Mouse (Mus musculus) E14TG2a.4 (cell line): ENCODE data around the gene Timd2.
"Not testable (repeated sequence)": the region's sequence is repeated elsewhere in the genome, so short reads cannot be mapped to it uniquely, and the experiment has no call there.

ENCODE experiments used
- H3K27me3 ChIP-seq: 2 replicates; pipeline ENCODE4 v1.6.1; 2014; ENCODE audit warnings: low read length, control low read depth; ENCODE audit not compliant: insufficient read depth
- H3K36me3 ChIP-seq: 2 replicates; pipeline ENCODE4 v1.6.1; 2014; ENCODE audit warnings: low read length, control low read depth; ENCODE audit not compliant: insufficient read depth
- H3K4me1 ChIP-seq: replicated peaks from 2 replicates; pipeline ENCODE4 v1.6.1; 2014; ENCODE audit warnings: low read depth, low read length, control low read depth
- H3K4me3 ChIP-seq: replicated peaks from 2 replicates; pipeline ENCODE4 v1.5.1; 2014; ENCODE audit warnings: mild to moderate bottlenecking, low read length
- H3K9me3 ChIP-seq: 2 replicates; pipeline ENCODE4 v1.6.1; 2014; ENCODE audit warnings: low read length, control low read depth
- CTCF ChIP-seq: conservative IDR thresholded peaks from 2 replicates; pipeline ENCODE4 v1.5.1; 2014; ENCODE audit warnings: low read length
- NANOG ChIP-seq: IDR thresholded peaks from 2 replicates; pipeline ENCODE4 v1.6.1; 2014; ENCODE audit warnings: borderline replicate concordance, low read length, mixed read lengths
- POU5F1 ChIP-seq: IDR thresholded peaks from 2 replicates; pipeline ENCODE4 v1.6.1; 2014; ENCODE audit warnings: low read length, borderline replicate concordance

Gene Timd2

GRCm38 (mm10) chr11:46734617-46735016 is 27.8 kb upstream of the Timd2 start:
- peaks cover 7% of the 10 kb centered on the region; the same call in 1 of the 2 replicates for H3K4me1 ChIP-seq
- no peak for TF ChIP-seq POU5F1
- no peak for TF ChIP-seq CTCF
- TF ChIP-seq NANOG, result no peak
- H3K27me3 ChIP-seq, result no peaks in the 10 kb centered on the region
- no peaks in the 10 kb centered on the region for H3K9me3 ChIP-seq
- no peak overlapping the region for H3K4me3 ChIP-seq
- H3K36me3 ChIP-seq, result no peaks in the 10 kb centered on the region

DNA sequence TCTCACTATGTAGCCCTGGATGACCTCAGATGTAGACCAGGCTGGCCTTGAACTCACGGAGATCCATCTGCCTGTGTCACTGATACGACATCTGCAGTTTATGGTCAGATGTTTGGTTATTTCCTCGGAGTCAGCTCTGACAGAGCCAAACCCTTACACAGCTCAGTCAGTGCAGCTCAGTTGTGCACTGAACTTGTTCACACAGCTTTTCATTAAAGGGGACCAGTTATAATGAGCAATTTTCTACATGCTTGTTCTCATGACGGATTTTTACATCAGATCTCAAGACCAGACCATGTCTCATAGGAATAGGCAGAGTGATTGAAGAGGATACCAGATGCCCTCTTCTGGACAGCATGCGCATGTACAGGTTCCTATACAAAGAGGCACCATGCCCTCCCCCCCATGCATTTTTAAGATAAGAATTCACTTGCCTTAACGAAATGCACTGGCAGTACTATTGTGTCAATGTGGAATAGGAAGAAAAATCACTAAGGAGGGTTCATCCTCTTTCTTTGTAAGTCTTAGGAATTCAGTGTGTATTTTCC is 26.5 kb upstream of the Timd2 start:
- H3K27me3 ChIP-seq, result no peaks in the 10 kb centered on the region
- no peaks in the 10 kb centered on the region for H3K9me3 ChIP-seq
- peaks cover 7% of the 10 kb centered on the region; the same call in 1 of the 2 replicates for H3K4me1 ChIP-seq
- H3K36me3 ChIP-seq, result no peaks in the 10 kb centered on the region
- TF ChIP-seq CTCF, result peak; percentile 58
- TF ChIP-seq NANOG, result no peak
- TF ChIP-seq POU5F1, result no peak
- H3K4me3 ChIP-seq, result no peak overlapping the region

- H3K9me3 ChIP-seq, result no peaks in the 10 kb centered on the region
- no peaks in the 10 kb centered on the region for H3K27me3 ChIP-seq
- no peak overlapping the region for H3K4me3 ChIP-seq
- no peaks in the 10 kb centered on the region for H3K36me3 ChIP-seq
- 0 out of 2 replicates have a peak, but pooled peaks cover 3% of the 10 kb centered on the region for H3K4me1 ChIP-seq
- TF ChIP-seq POU5F1 (no peak), NANOG (no peak), CTCF (no peak)
Measured at GRCm38 (mm10) chr11:46731541-46732070, 24.7 kb upstream of the Timd2 start.

DNA sequence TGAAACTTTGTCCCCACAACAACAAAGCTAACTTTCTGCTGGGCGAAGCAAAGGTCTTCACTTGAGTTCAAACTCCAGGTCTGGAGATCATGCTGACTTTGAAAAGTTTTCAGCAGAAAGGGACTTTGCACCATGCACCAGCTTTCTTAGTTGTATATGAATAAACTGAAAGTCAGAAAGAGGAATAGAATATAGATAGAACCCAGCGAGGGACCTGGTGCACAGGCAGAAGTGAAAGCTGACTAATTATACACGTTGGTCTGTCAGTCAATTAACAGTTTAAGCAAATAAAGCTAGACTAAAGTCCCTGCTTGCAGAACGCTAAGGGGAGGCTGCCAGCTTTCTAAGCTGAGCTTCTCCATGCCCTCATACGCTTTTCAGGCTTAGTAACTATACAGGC is 8.0 kb downstream of the Timd2 start:
- Histone ChIP-seq H3K27me3 (no peaks in the 10 kb centered on the region), H3K4me3 (no peak overlapping the region), H3K4me1 (no peaks in the 10 kb centered on the region), H3K9me3 (no peaks in the 10 kb centered on the region), H3K36me3 (no peaks in the 10 kb centered on the region)
- TF ChIP-seq NANOG (no peak), CTCF (no peak), POU5F1 (no peak)

DNA sequence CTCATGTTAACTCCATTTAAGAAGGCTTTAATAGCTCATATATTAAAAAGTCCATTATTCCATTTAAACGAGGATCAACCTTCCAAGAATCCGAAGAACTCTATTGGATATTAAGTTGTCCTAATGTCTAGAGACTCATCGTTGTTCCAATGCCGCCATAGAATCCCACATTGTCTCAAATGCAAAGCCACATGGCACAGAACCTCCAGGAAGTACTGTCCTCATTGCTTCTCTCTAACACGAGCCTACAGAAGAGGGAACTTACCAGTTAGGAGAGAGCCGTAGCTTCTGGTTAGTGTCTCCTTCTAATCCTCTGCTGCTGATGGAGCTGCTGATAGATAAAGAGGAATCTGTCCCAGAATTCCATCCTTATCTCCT is 8.6 kb downstream of the Timd2 start:
- H3K4me1 ChIP-seq, result no peaks in the 10 kb centered on the region
- H3K27me3 ChIP-seq, result no peaks in the 10 kb centered on the region
- no peaks in the 10 kb centered on the region for H3K36me3 ChIP-seq
- TF ChIP-seq NANOG, result no peak
- no peak for TF ChIP-seq POU5F1
- TF ChIP-seq CTCF, result no peak
- no peak overlapping the region for H3K4me3 ChIP-seq
- H3K9me3 ChIP-seq, result no peaks in the 10 kb centered on the region

DNA sequence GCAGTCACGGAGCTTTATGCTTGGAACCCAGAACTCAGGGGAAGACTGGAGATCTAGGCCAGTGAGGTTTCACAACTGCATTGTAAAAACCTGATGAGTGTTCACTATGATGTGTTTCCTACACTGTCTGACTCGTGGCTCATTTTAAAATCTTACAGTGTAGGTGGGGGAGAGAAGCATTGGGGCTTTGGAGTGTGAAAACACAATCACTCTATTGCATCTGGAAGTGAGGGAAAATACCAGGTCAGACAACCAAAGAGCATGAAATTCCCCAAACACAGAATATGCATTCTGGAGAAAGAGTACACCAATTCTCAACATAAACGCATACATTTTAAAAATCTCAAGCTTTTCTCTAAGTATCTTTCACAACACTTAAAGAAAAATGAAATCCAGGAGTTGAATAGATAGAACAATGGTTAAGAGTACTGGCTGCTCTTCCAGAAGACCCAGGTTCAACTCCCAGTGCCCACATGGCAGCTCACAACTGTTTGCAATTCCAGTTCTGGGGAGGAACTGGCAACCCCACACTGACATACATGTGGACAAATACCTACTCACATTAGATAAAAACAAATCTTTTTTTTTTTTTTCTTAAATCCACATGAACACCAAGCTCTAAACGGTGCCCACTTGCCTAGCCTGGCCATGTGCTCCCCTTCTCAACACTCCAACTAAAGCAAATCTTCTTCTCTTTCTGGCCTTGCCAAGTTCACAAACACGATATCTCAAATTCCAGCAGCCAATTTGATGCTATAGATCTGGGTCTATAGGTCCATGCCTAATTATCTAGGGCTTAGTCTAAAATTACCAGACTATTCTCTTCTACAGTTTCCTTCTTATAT is 9.2 kb downstream of the Timd2 start:
- Histone ChIP-seq H3K4me1 (no peaks in the 10 kb centered on the region), H3K27me3 (no peaks in the 10 kb centered on the region), H3K9me3 (no peaks in the 10 kb centered on the region), H3K36me3 (no peaks in the 10 kb centered on the region), H3K4me3 (no peak overlapping the region)
- TF ChIP-seq CTCF (no peak), POU5F1 (no peak), NANOG (no peak)

DNA sequence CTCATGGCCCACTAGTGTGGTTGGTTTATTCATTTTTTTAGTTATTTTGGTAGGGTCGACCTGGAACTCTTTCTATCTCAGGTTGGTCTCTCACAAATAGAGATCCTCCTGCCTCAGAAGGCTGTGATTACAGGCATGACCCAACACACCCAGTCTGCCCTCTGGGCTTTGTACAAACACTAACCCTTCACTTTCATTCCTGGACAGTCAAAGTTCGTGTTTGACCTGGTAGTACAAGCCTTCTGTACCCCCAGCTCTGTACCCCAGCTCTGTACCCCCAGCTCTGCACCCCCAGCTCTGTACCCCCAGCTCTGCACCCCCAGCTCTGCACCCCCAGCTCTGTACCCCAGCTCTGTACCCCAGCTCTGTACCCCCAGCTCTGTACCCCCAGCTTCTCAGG is 11.0 kb downstream of the Timd2 start:
- not testable (repeated sequence) for H3K4me1 ChIP-seq, H3K36me3 ChIP-seq, H3K27me3 ChIP-seq, H3K4me3 ChIP-seq, H3K9me3 ChIP-seq

GRCm38 (mm10) chr11:46690136-46690535 is 16.7 kb downstream of the Timd2 start:
- Histone ChIP-seq H3K27me3 (no peaks in the 10 kb centered on the region), H3K36me3 (no peaks in the 10 kb centered on the region), H3K4me1 (no peaks in the 10 kb centered on the region), H3K9me3 (no peaks in the 10 kb centered on the region), H3K4me3 (no peak overlapping the region)
- TF ChIP-seq NANOG (no peak), POU5F1 (no peak), CTCF (no peak)

GRCm38 (mm10) chr11:46683723-46684122 is 23.1 kb downstream of the Timd2 start:
- H3K36me3 ChIP-seq, result no peaks in the 10 kb centered on the region
- H3K9me3 ChIP-seq, result no peaks in the 10 kb centered on the region
- no peak for TF ChIP-seq CTCF
- no peak for TF ChIP-seq POU5F1
- no peaks in the 10 kb centered on the region for H3K4me1 ChIP-seq
- no peak overlapping the region for H3K4me3 ChIP-seq
- no peaks in the 10 kb centered on the region for H3K27me3 ChIP-seq
